Mouse (Mus musculus): Measurements from ENCODE around the gene Gvin1.
"Not testable (repeated sequence)": the region's sequence is repeated elsewhere in the genome, so short reads cannot be mapped to it uniquely, and the experiment has no call there.

GRCm38 (mm10) chr7:106117090-106117948, 97.8 kb downstream of the Gvin1 start:
- TF ChIP-seq CTCF (IDR thresholded peaks at IDR 0.05; ENCODE audit: borderline replicate concordance, insufficient read depth, low read depth, low read length); POLR2A (IDR thresholded peaks at IDR 0.05; ENCODE audit: borderline replicate concordance, insufficient read depth, low read length): not testable (repeated sequence)

All from cerebellum, adult 2 months (tissue).